Mouse (Mus musculus) midbrain, postnatal 0 days (tissue): ENCODE data around the gene Ryr3. TPM values are rescaled to one million over a fixed set of nuclear protein-coding genes. Genes with fewer than 3 reads are reported as not detected.
A peak's percentile ranks its signal among the peaks of the same experiment; 100 is the strongest.

ENCODE experiments used
- ATAC-seq: fragments of 200-750 bp; cut with Nextera tagmentation; 2 replicates; pipeline ENCODE4 v1.8.0; 2017; ENCODE audit warnings: moderate number of reproducible peaks, mild to moderate bottlenecking, moderate TSS enrichment, moderate library complexity; ENCODE audit not compliant: low FRiP score
- DNase-seq: peaks from one replicate; pipeline ENCODE4 v3.0.0-alpha.2; 2015; ENCODE audit warnings: low spot score
- H3K27ac ChIP-seq: fragments of 300-500 bp; sonication (generic); 2 replicates; pipeline ENCODE4 v1.5.1; 2014; ENCODE audit warnings: low read depth, mild to moderate bottlenecking, low read length, mixed read lengths
- H3K27me3 ChIP-seq: fragments of 300-500 bp; sonication (generic); 2 replicates; pipeline ENCODE4 v1.6.1; 2014; ENCODE audit warnings: low read length, control low read depth, mixed read lengths; ENCODE audit not compliant: insufficient read depth
- H3K36me3 ChIP-seq: fragments of 300-500 bp; sonication (generic); 2 replicates; pipeline ENCODE4 v1.6.1; 2014; ENCODE audit warnings: low read length, control low read depth, mixed read lengths; ENCODE audit not compliant: insufficient read depth
- H3K4me1 ChIP-seq: fragments of 300-500 bp; sonication (generic); 2 replicates; pipeline ENCODE4 v1.6.1; 2014; ENCODE audit warnings: mild to moderate bottlenecking, control low read depth, antibody characterized with exemption, low read length, mixed read lengths; ENCODE audit not compliant: insufficient read depth
- H3K4me2 ChIP-seq: fragments of 300-500 bp; sonication (generic); 2 replicates; pipeline ENCODE4 v1.6.1; 2014; ENCODE audit warnings: low read depth, mild to moderate bottlenecking, low read length, mixed read lengths; ENCODE audit not compliant: poor library complexity, severe bottlenecking
- H3K4me3 ChIP-seq: fragments of 300-500 bp; sonication (generic); 2 replicates; pipeline ENCODE4 v1.5.1; 2014; ENCODE audit warnings: low read depth, mild to moderate bottlenecking, low read length, moderate library complexity
- H3K9ac ChIP-seq: fragments of 300-500 bp; sonication (generic); replicated peaks from 2 replicates; pipeline ENCODE4 v1.6.1; 2014; ENCODE audit warnings: mild to moderate bottlenecking, low read length, moderate library complexity, mixed read lengths; ENCODE audit not compliant: poor library complexity, severe bottlenecking
- H3K9me3 ChIP-seq: fragments of 300-500 bp; sonication (generic); 2 replicates; pipeline ENCODE4 v1.6.1; 2016; ENCODE audit warnings: low read length, control low read depth
- CTCF ChIP-seq: IDR thresholded peaks from 2 replicates; pipeline ENCODE4 v1.5.1; 2016; ENCODE audit warnings: antibody characterized with exemption, mild to moderate bottlenecking
- WGBS: fragments of 180-500 bp; shearing (Covaris S2); extraction: QIAGEN DNeasy Blood & Tissue Kit; methylation state at CpG from one replicate; pipeline ENCODE4 v1.1.7; 2014; 5-methylcytosine and 5-hydroxymethylcytosine counted together
- polyA plus RNA-seq: library from polyadenylated mRNA; unstranded; fragments of >200 nt; fragmentation: Nextera tagmentation; extraction: Ambion mirVana; gene quantifications from 2 replicates; pipeline ENCODE4 v1.2.1, GENCODE M21; 2015
- total RNA-seq: library from RNA; depleted of rRNA; stranded (reverse); fragments of >200 nt; gene quantifications from 2 replicates; pipeline ENCODE4 v1.2.3, GENCODE M21; 2014

The Ryr3 gene
- total and polyA plus RNA-seq, 2 experiments from 2014 or later, result 5.9 to 15.3 TPM

- H3K9me3 ChIP-seq, result no peaks in the 10 kb centered on the region
Measured at GRCm38 (mm10) chr2:113178047-113178446, 38.8 kb downstream of the Ryr3 start.

GRCm38 (mm10) chr2:113176337-113176736 lies 40.6 kb downstream of the Ryr3 start:
- Histone ChIP-seq H3K27me3 (no peaks in the 10 kb centered on the region), H3K9me3 (no peaks in the 10 kb centered on the region), H3K4me1 (no peaks in the 10 kb centered on the region), H3K4me3 (no peak overlapping the region), H3K9ac (no peak overlapping the region), H3K36me3 (no peaks in the 10 kb centered on the region), H3K4me2 (no peak overlapping the region), H3K27ac (no peak overlapping the region)
- ATAC-seq (no peak), DNase-seq (peak; percentile 26)
- 29% methylated on average over 5 of the region's 5 CpGs for WGBS
- TF ChIP-seq CTCF, result no peak

More at GRCm38 (mm10) chr2:113178047-113178446, 38.8 kb downstream of the Ryr3 start:
- DNase-seq, result no peak
- H3K27me3 ChIP-seq, result no peaks in the 10 kb centered on the region
- no peak for ATAC-seq
- TF ChIP-seq CTCF, result no peak
- H3K4me1 ChIP-seq, result no peaks in the 10 kb centered on the region
- no peak overlapping the region for H3K9ac ChIP-seq
- no peaks in the 10 kb centered on the region for H3K36me3 ChIP-seq
- no peak overlapping the region for H3K4me2 ChIP-seq
- no peak overlapping the region for H3K4me3 ChIP-seq
- H3K27ac ChIP-seq, result no peak overlapping the region

- no peak for TF ChIP-seq CTCF
- 81% methylated on average over 4 of the region's 4 CpGs for WGBS
- H3K4me3 ChIP-seq, result no peak overlapping the region
- no peaks in the 10 kb centered on the region for H3K27me3 ChIP-seq
- no peaks in the 10 kb centered on the region for H3K36me3 ChIP-seq
- no peaks in the 10 kb centered on the region for H3K9me3 ChIP-seq
- no peak overlapping the region for H3K27ac ChIP-seq
- no peak for ATAC-seq
- H3K4me2 ChIP-seq, result no peak overlapping the region
- H3K9ac ChIP-seq, result no peak overlapping the region
- no peaks in the 10 kb centered on the region for H3K4me1 ChIP-seq
- DNase-seq, result peak; percentile 51
Measured at GRCm38 (mm10) chr2:113168096-113168495, 48.8 kb downstream of the Ryr3 start.

GRCm38 (mm10) chr2:113161494-113161893 lies 55.4 kb downstream of the Ryr3 start:
- no peak overlapping the region for H3K9ac ChIP-seq
- H3K9me3 ChIP-seq, result no peaks in the 10 kb centered on the region
- WGBS, result 59% methylated on average over 5 of the region's 5 CpGs
- no peaks in the 10 kb centered on the region for H3K36me3 ChIP-seq
- no peaks in the 10 kb centered on the region for H3K4me1 ChIP-seq
- TF ChIP-seq CTCF, result no peak
- no peaks in the 10 kb centered on the region for H3K27me3 ChIP-seq
- DNase-seq (peak; percentile 30), ATAC-seq (peak; percentile 88)
- no peak overlapping the region for H3K4me3 ChIP-seq
- peak overlapping the region; percentile 51; the same call in 1 of the 2 replicates for H3K27ac ChIP-seq
- H3K4me2 ChIP-seq, result no peak overlapping the region

GRCm38 (mm10) chr2:113137766-113138165 lies 79.1 kb downstream of the Ryr3 start:
- no peak for ATAC-seq
- 88% methylated on average over 3 of the region's 3 CpGs for WGBS
- Histone ChIP-seq H3K4me3 (no peak overlapping the region), H3K36me3 (no peaks in the 10 kb centered on the region), H3K27me3 (no peaks in the 10 kb centered on the region), H3K27ac (no peak overlapping the region), H3K9ac (no peak overlapping the region), H3K4me2 (no peak overlapping the region), H3K9me3 (no peaks in the 10 kb centered on the region), H3K4me1 (no peaks in the 10 kb centered on the region)
- DNase-seq, result no peak
- no peak for TF ChIP-seq CTCF

- WGBS, result 61% methylated on average over 1 of the region's 1 CpGs
- ATAC-seq (no peak), DNase-seq (no peak)
- no peaks in the 10 kb centered on the region for H3K9me3 ChIP-seq
- no peak overlapping the region for H3K27ac ChIP-seq
- H3K4me1 ChIP-seq, result no peaks in the 10 kb centered on the region
- H3K9ac ChIP-seq, result no peak overlapping the region
- no peaks in the 10 kb centered on the region for H3K27me3 ChIP-seq
- no peak overlapping the region for H3K4me3 ChIP-seq
- H3K4me2 ChIP-seq, result no peak overlapping the region
- H3K36me3 ChIP-seq, result no peaks in the 10 kb centered on the region
- no peak for TF ChIP-seq CTCF
Measured at GRCm38 (mm10) chr2:113123476-113123875, 93.4 kb downstream of the Ryr3 start.
